Mouse (Mus musculus): ENCODE data around the gene Rccd1.
A peak's percentile ranks its signal among the peaks of the same experiment; 100 is the strongest.

Gene Rccd1

DNA sequence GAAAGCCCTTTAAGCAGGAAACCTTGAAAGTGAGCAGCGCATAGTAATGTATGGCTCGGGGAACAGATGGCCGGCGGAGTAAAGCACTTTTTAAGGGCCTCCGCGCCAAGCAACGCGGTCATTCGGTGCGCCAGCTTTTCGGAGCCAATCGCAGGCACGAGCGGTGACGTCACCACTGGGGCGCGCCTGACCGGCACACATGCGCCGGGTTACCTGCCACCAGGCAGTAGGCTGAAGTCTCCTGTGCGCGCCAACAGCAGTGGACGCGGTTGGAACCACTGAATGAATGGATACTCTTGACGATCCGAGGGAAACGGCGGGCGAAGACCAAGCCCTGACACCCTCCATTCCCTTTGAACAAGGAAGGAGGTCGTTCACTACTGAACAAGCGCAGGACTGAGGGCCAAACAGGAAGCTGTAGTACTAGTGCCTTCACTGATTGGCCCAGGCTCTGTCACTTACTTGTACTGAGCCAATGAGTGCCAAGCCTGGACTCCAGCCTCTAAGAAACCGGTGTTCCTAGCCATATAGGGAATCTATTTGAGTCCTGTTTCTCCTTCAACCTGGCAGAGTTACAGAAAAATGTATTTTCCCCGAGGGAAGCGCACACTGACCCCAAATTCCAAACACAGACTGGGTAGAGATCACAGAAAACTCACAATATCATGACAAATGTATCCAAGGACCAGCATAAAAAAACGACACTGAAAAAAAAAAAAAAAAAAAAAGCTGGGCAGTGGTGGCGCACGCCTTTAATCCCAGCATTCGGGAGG, at the start of gene Rccd1:
Rccd1 (minus strand) TSS at position 412 of the 773 bp plus-strand sequence.
- DNase-seq = peak; percentile 99

DNA sequence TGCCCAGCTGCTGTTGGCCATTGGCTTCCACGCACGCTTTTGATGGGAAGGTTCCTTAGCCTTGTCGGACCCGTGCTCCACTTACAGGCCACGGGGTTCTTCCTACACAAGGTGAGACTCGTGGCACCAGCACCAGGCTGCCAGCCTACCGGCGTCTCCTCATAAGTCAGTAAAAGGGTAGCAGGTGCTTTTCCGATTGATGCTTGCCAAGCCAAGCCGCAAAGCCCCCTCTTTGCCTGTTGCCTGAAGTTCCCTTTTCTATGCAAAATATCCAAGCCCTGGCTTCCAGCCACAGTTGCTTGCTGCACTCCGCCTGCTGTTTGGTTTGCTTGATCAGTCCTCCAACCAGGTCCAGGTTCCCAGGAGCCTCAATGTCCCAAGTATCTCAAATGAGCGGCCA, 49.6 kb upstream of the Rccd1 start:
- DNase-seq = no peak

DNA sequence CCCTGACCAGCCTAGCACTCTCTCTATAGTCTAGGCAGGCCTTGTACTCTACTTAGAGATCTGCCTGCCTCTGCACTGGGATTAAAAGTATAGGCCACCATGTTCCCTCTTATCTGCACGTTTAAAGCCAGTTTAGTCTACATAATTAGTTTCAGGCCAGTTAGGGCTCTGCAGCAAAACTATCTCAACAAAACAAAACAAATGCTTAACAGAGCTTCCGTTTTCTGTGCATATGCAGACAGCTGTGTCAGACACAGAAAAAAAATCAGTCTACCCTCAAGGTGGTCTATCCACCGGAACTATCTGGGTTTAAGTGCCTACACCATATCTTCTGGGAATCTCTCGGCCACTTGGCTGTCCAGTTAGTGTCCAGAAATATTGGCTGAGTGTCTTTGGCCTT, 49.1 kb upstream of the Rccd1 start:
- DNase-seq = no peak

DNA sequence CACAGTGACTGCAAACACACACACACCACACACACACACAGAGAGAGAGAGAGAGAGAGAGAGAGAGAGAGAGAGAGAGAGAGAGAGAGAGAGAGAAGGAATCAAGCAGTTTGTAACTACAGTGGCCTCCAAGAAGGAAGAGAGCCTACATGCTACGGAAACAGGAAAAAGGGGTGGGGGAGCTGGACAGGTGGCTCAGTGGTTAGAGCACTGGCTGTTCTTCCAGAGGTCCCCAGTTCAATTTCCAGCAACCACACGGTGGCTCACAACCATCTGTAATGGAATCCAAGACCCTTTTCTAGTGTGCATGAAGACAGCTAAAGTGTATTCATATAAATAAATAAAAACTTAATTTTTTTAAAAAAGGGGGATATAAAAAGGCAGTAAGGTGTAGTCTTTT, 48.4 kb upstream of the Rccd1 start:
- no peak for DNase-seq

DNA sequence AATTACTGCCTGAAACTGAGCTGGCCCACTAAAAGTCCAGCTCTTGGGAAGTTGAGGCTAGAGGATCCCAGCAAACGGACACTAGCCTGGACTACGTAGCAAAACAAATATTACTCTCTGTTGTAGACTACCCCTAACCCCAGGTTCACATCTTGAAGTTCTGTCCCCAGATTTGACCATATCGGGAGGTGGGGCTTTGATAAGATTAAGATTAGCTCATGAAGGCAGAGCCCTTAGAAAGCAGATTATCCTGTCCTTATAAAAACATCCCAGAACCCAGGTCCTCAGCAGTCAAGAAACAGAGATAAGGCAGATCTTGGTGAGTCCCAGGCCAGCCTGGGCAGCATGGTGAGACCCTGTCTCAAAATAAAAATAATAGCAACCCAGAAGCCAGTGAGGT, 47.9 kb upstream of the Rccd1 start:
- no peak for DNase-seq

DNA sequence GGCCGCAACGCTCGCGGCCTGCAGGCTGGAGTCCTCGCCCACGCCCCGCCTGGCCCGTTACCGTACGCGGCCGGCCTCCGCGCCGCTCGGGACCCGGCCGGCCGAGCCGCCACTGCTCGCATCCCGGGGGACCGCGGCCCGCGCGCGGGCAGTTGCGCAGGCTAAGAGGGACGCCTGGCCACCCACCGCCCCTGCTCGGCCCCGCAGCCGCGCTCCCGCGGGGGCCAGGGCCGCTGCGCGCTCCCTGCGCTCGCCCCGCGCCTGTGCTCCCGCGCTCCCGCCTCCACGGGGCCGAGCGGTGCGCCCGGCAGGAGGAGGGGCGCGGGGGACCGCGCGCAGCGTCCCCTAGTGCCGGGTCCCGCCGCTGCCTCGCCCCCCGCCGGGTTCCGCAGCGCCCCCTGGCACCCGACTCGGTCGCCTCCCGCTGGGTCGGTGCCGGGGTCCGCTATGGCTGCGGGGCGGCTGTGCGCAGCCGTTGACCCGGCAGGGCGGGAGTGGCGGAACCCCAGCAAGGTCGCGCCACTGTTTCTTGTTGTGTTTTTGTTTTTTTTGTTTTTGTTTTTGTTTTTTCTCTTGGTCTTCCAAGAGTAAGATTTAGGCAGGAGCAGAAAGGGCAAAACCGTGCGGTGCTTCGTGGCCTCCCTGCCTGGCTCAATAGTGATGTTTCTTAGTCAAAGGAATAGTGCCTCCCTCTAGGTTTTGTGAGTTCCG, 46.9 kb upstream of the Rccd1 start, which contains the start of gene Man2a2:
Man2a2 (minus strand) TSS at position 335 of the 711 bp plus-strand sequence.
- peak; percentile 84 to 86 for DNase-seq

DNA sequence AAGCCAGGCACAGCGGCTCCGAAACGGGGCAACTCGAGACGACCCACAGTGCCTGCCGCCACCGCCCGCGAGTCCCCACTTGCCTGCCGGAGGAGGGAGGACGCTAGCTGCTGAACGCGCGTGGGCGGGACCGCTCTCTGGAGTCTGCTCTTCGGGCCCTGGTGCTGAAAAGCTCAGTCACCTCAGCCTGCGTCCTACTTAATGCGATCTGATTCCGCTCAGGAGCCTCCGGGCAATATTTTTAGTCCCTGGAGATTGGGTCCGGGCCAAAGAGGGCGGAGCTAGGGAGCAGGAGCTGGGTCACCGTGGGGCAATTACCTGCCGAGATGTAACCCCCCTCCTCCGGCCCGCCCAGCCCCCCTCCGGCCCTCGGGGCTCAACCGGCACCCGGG, 46.4 kb upstream of the Rccd1 start:
- peak; percentile 94 to 95 for DNase-seq

DNA sequence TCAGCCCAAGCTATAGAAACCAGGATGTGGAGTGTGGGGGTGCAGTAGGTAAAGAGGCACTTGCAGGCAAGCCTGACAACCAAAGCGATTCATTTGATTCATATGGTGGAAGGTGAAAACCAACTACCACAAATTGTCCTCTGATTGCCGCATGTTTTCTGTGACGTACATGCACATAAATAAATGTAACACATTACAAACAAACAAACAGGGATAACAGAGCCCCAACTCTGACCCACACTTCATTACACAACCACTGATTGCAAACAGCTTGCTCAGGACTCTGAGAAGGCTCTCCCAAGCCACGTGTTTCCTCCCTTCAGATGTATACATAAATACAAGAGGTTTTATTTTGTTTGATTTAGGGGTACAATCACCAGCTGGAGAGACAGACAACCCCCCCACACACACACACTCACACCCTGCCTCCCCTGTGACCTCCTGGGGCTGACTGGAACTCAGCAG, 45.7 kb upstream of the Rccd1 start:
- DNase-seq = no peak

DNA sequence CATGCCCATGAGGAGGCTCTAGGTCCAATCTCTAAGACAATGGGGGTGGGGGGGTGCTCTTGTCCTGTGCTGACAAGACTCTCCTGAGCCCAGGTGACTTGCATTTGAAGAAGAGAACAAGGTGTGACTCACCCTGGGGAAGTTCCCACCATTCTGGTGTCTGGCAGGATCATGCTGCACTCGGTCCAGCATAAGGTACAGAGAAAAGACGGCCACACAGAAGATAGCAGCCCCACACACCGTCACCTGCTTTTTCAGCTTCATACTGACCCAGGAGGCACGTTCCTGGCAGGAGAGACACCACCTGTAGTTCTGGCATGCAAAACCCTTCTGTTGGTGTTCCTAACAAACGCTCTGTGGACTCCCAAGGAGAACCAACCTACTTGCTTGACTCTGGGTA, 45.2 kb upstream of the Rccd1 start:
- DNase-seq = peak; percentile 68 to 70

DNA sequence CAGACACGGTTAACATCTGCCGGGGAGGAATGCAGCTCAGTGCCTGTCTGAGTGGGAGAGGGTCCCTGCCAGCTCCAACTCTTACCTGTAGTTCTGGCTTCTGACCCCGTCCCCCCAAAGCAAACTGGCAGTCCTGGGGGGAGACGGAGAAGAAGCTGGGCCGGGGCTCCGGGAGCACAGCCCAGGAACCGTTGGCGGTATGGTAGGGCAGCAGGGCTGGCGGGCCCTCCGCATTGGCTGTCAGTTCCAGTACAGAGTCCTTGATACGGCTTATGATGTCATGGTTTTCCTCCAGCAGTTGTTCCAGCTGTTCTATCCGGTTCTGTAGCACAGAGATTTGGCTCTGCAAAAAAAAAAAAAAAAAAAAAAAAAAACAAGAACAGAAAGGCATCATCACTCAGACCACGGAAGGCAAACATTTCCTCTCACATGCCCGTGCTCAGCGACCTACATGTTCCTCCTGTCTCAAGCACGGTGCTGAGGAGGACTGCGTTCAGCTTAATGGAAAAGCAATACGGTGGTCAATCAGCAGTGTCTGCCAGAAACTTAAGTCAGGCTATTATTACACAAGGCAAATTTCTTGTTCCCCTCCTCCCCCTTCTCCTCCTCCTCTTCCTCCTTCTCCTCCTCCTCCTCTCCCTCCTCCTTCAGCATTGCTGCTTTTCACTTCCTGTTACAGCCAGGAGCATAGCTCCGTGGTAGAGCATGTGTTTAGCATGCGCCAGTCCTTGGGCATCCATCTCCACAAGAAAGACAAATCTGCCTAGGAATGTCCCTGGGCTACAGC, 44.6 kb upstream of the Rccd1 start:
- no peak for DNase-seq

DNA sequence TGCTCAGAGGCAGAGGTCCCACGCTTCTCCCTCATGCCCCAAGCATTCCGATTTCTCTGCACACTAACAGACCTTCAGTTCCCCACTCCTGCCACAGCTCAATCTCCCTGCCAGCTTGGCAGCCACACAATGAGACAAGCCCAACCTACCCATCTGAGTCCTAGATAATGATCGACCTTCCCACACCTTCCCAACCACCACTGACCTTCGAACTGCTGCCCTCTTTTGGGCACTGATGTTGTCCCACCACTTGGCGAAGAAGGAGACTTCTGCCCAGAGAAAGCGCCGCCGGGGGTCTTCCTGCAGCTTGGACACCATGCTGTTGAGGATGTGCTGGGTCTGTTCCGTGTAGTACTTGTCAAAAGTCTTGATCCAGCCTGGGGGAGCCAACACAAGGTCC, 43.8 kb upstream of the Rccd1 start:
- DNase-seq = no peak

DNA sequence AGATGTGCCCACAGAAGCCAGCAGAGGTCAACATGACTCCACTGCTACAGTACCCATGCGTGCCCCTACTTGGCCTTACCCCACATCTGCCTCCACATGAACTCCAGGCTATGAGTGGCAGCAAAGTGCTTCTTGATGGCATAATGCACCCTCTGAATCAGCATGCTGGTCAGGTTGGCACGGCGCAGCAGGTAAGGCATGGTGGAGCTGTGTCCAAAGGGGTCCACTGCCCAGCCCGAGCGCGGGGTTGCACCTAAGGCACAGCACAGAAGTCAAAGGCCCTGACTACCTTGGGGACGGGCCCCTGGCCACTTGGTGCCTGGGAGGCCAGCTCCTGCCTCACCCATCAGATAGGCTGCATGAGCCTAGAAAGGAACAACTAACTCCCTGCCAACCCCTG, 43.0 kb upstream of the Rccd1 start:
- DNase-seq = no peak

DNA sequence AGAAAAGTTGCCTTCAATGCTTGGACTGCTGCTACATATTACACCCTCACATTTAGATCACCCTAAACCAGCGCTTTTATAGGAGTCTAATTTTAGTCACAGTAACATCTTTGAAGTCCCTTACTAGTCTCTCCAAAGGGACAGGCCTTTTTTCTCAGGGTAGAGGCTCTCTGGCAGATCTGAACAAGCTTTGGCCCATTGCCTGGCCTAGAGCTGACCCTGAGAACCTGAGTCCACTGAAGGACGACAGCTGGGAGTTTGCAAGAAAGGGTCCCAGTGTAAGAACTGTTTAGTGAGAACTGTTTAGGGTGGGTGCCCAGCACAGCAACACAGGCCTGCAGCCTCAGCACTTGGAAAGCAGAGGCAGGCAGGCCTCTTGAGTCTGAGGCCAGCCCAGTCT, 41.5 kb upstream of the Rccd1 start:
- no peak for DNase-seq

DNA sequence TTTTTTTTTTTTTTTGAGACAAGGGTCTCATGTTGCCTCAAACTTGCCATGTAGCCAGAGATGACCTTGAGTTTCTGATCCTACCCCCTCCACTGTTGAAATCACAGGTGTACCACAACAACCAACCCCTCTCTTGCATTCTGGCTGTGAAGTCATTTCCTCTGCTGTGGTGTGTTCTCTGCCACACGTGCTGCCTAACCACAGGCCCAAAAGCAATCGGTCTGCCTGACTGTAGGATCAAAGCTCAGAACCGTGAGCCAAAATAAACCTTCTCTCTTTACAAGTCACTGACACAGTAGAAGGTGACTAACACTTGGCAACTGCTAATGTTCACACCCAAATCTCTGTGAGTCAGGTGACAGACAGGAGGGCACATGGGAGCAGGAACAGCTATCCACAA, 36.2 kb upstream of the Rccd1 start:
- no peak for DNase-seq

DNA sequence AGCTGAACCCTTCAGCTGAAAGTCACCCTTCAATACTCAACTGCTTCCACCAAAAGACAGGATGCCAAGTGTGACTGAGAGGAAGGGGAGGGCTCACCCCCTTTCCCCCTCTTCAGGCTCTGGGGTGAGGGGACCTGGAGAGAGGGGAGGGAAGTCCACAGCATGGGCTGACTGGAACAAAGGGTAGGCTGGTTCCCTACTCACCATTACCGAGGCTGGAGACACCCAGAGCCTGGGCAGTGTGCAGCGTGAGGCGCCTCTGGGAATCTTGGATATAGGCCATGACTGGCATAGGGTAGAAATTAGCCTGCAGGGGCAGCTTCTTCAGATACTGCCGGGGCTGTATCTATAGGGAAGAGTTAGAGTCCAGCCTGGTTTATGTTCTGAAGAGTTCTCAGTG, 33.8 kb upstream of the Rccd1 start:
- peak in 1 of 2 experiments; percentile 9 for DNase-seq

DNA sequence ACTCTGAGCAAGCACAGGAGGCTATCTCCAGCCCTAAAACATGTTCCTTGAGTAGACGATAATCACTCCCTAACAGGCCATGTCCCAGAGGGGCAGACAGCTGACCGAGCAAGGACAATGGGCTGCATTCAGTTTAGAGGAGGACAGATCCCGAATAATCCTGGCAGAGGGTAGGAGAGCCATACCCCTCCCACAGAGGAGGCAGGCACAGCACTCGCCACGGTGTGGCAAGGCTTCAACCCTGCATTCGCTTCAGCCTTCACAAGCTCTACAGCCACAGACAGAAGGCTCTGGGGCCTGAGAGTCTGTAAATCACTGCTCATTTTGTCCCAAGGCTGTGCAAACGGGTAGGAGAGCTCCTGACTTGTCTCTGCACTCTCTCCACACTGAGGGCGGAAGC, 32.9 kb upstream of the Rccd1 start:
- DNase-seq = peak in 1 of 2 experiments; percentile 23

DNA sequence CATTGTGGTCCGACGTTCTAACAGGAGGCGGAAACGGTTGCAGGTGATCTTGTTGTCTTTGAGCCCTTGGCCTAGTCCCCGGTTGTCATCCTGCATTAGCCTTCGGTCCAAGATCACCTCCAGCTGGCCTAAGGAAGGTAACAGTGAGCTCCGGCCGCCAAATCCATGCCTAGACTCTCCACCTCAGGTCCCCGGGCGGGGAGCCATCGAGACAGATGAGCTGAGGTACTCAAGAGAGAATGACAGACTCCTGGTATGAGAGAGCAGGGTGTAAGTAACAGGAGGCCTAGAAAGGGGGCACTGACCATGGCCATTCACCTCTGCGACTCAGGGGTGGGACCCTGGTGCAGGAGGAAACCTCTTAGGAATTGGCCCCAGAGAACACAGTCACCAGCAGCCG, 32.1 kb upstream of the Rccd1 start:
- peak; percentile 44 to 58 for DNase-seq

DNA sequence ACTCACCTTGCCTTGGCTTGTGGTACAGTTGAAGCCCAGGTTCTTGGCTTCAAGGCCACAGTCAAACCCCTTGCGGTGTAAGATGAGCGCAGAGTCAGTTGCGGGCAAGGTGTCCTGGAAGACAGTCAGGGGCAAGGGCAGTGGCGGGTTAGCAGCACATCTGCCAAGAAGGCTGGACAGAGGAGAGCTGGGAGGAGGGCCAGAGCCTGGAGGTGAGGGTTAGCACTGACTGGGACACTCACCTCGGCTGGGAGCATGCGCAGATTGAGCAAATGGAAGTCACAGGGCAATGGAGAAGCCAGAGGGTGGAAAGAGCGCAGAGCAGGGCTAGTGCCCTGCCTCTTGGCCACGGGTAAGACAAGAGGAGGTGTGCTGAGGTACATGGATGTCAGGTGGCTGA, 28.7 kb upstream of the Rccd1 start:
- no peak for DNase-seq

DNA sequence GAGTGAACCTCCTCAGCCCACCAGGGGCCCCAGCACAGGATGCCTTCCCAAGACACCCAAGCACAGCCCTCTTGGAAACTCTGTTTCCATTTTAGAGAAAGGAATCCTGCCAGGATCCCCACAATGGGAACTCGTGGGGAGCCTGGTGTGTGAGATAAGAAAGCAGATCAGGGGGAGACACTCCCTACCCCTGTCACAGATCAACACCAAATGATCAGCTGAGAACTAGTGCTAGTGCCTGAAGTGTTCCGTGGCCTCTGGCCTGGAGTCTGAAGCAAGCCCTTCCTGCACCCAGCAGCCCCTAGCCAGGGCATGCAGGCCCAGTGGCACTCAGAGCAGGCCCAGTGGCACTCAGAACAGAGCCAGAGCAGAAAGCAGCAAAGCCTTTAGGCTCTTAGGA, 26.6 kb upstream of the Rccd1 start:
- DNase-seq = no peak

DNA sequence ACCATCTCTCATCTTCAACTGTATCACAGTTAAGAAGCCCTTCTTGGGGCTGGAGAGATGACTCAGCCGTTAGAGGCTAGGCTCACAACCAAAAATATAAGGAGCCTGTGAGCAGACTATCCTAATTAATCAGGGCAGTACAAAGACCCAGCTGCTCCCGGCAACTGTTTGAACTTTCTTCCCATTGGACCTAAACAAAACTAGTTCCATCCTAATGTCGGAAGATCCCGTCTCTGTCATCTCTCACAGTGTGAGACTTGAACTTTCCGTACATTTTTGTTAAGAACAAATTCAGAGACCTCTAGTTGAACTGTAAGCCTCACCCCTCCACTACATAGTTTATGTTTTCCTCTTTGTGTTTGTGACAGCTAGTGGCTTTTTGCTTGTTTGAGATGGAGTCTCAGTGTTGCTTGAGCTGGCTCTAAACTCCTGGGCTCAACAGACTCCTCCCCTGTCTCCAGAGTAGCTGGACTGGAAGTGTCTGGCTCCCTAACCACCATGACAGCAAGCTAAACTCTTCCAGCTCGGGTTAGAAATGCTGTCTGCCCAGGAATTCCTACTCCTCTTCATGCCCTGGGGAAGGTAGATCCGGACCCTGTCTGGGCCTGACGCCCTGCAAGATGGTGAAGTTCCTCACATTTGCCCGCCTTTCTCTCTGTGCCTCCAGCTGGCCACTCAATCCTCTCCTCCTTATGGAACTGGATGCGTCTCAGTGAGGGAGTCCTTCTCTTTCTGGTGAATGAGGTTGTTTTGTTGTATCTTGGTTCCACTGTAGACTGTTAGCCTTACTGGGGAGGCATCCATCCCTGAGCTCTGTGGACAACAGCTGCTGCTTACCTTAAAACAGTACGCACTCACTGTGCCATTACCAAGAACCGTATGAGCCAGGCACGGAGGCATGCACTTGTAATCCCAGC, 23.7 kb upstream of the Rccd1 start:
- no peak for DNase-seq

DNA sequence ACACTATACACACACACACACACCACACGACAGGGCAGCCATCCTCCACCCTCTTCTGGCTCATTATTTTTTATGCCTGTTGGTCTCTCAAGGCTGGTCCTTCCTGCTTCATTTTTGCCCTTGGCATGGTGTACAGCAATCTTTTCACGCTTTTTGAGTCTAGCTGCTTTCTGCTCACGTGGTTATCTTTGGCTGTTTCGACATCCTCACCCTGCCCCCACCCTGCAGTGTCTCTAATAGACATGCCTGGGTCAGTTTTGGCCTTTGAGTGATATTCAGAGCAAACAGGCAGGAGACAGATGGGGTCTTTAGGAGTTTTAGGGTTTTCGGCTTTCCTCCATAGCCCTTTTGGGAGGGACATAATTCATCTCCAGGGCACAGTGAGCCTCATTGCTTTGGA, 22.6 kb upstream of the Rccd1 start:
- DNase-seq = no peak

DNA sequence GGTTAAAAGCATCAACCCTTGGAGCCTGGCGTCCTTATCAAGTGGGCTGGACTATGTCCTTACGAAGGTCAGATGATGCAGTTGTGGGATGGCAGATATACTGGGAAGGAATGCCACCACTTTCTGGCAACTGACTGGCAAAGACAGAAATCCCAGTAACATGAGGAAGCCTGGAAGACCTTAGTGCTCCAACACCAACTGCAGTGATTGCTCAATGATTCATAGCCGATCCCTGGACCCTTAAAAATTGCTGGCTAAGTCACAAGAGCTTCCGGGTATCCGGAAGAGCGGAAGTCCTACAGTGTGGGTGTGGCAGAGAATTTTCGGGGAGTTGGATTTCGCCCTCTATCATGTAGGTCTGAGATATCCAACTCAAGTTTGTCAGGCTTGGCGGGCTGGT, 21.9 kb upstream of the Rccd1 start:
- no peak for DNase-seq
